Mouse (Mus musculus) lung, embryonic 14.5 days (tissue): Measurements from ENCODE around the gene Pfdn4. TPM values are rescaled to one million over a fixed set of nuclear protein-coding genes. Genes with fewer than 3 reads are reported as not detected.
A peak's percentile ranks its signal among the peaks of the same experiment; 100 is the strongest.

ENCODE experiments used
- ATAC-seq: fragments of 200-750 bp; cut with Nextera tagmentation; 2 replicates; pipeline ENCODE4 v1.8.0; 2017; ENCODE audit warnings: mild to moderate bottlenecking, moderate TSS enrichment, moderate library complexity; ENCODE audit not compliant: insufficient read depth
- DNase-seq: peaks from one replicate; pipeline ENCODE4 v3.0.0-alpha.2; 2015
- H3K27ac ChIP-seq: fragments of 300-500 bp; sonication (generic); 2 replicates; pipeline ENCODE4 v1.5.1; 2014; ENCODE audit warnings: low read depth, mild to moderate bottlenecking, moderate library complexity
- H3K27me3 ChIP-seq: fragments of 300-500 bp; sonication (generic); 2 replicates; pipeline ENCODE4 v1.6.1; 2014; ENCODE audit warnings: low read length, control low read depth; ENCODE audit not compliant: insufficient read depth
- H3K36me3 ChIP-seq: fragments of 300-500 bp; sonication (generic); 2 replicates; pipeline ENCODE4 v1.6.1; 2014; ENCODE audit warnings: control low read depth; ENCODE audit not compliant: insufficient read depth
- H3K4me1 ChIP-seq: fragments of 300-500 bp; sonication (generic); 2 replicates; pipeline ENCODE4 v1.6.1; 2014; ENCODE audit warnings: antibody characterized with exemption, control low read depth; ENCODE audit not compliant: insufficient read depth
- H3K4me2 ChIP-seq: fragments of 300-500 bp; sonication (generic); 2 replicates; pipeline ENCODE4 v1.6.1; 2014; ENCODE audit warnings: mild to moderate bottlenecking
- H3K4me3 ChIP-seq: fragments of 300-500 bp; sonication (generic); 2 replicates; pipeline ENCODE4 v1.5.1; 2014; ENCODE audit warnings: low read depth, low read length
- H3K9ac ChIP-seq: fragments of 300-500 bp; sonication (generic); 2 replicates; pipeline ENCODE4 v1.6.1; 2014
- H3K9me3 ChIP-seq: fragments of 300-500 bp; sonication (generic); 2 replicates; pipeline ENCODE4 v1.6.1; 2016; ENCODE audit warnings: low read depth, low read length, control low read depth
- CTCF ChIP-seq: IDR thresholded peaks from 2 replicates; pipeline ENCODE4 v1.5.1; 2016; ENCODE audit warnings: antibody characterized with exemption, low read depth
- WGBS: fragments of 180-500 bp; shearing (Covaris S2); extraction: QIAGEN DNeasy Blood & Tissue Kit; methylation state at CpG from one replicate; pipeline ENCODE4 v1.1.7; 2014; 5-methylcytosine and 5-hydroxymethylcytosine counted together
- polyA plus RNA-seq: library from polyadenylated mRNA; unstranded; fragments of >200 nt; fragmentation: Nextera tagmentation; extraction: Ambion mirVana; gene quantifications from 2 replicates; pipeline ENCODE4 v1.2.1, GENCODE M21; 2014

Gene Pfdn4
- polyA plus RNA-seq, 1 experiment from 2014 or later: 78.5 TPM

- H3K4me2 ChIP-seq: no peak overlapping the region
- no peaks in the 10 kb centered on the region for H3K27me3 ChIP-seq
- no peak overlapping the region for H3K4me3 ChIP-seq
- H3K4me1 ChIP-seq: no peaks in the 10 kb centered on the region
- no peaks in the 10 kb centered on the region for H3K36me3 ChIP-seq
- WGBS: 89% methylated on average over 11 of the region's 11 CpGs
- TF ChIP-seq CTCF: no peak
- no peak overlapping the region for H3K27ac ChIP-seq
- no peak for ATAC-seq
- no peak overlapping the region for H3K9ac ChIP-seq
- H3K9me3 ChIP-seq: no peaks in the 10 kb centered on the region
- DNase-seq: no peak
Measured at GRCm38 (mm10) chr2:170534803-170535174, 38.6 kb downstream of the Pfdn4 start.

- Histone ChIP-seq H3K4me2 (no peak overlapping the region), H3K27me3 (no peaks in the 10 kb centered on the region), H3K4me1 (no peaks in the 10 kb centered on the region), H3K27ac (no peak overlapping the region), H3K9me3 (no peaks in the 10 kb centered on the region), H3K9ac (no peak overlapping the region), H3K36me3 (no peaks in the 10 kb centered on the region), H3K4me3 (no peak overlapping the region)
- ATAC-seq: no peak
- DNase-seq: no peak
- TF ChIP-seq CTCF: no peak
Measured at GRCm38 (mm10) chr2:170535841-170536240, 39.6 kb downstream of the Pfdn4 start.

- ATAC-seq: no peak
- 78% methylated on average over 9 of the region's 9 CpGs for WGBS
Measured at GRCm38 (mm10) chr2:170539211-170539610, 43.0 kb downstream of the Pfdn4 start.

GRCm38 (mm10) chr2:170543625-170544024, 47.4 kb downstream of the Pfdn4 start:
- H3K9me3 ChIP-seq: no peaks in the 10 kb centered on the region
- no peak overlapping the region for H3K4me3 ChIP-seq
- TF ChIP-seq CTCF: no peak
- ATAC-seq (peak; percentile 63; the same call in 1 of the 2 replicates), DNase-seq (no peak)
- H3K36me3 ChIP-seq: no peaks in the 10 kb centered on the region
- no peak overlapping the region for H3K27ac ChIP-seq
- no peak overlapping the region for H3K4me2 ChIP-seq
- H3K9ac ChIP-seq: no peak overlapping the region
- H3K4me1 ChIP-seq: peaks cover 7% of the 10 kb centered on the region
- 65% methylated on average over 5 of the region's 5 CpGs for WGBS
- H3K27me3 ChIP-seq: no peaks in the 10 kb centered on the region

More at GRCm38 (mm10) chr2:170539211-170539610, 43.0 kb downstream of the Pfdn4 start:
- H3K27ac ChIP-seq: no peak overlapping the region
- H3K4me3 ChIP-seq: no peak overlapping the region
- H3K4me2 ChIP-seq: no peak overlapping the region
- H3K4me1 ChIP-seq: no peaks in the 10 kb centered on the region
- no peaks in the 10 kb centered on the region for H3K9me3 ChIP-seq
- H3K9ac ChIP-seq: no peak overlapping the region
- no peaks in the 10 kb centered on the region for H3K36me3 ChIP-seq
- TF ChIP-seq CTCF: no peak
- H3K27me3 ChIP-seq: no peaks in the 10 kb centered on the region
- DNase-seq: no peak

GRCm38 (mm10) chr2:170544159-170544558, 47.9 kb downstream of the Pfdn4 start:
- Histone ChIP-seq H3K4me2 (no peak overlapping the region), H3K9ac (no peak overlapping the region), H3K27me3 (no peaks in the 10 kb centered on the region), H3K36me3 (no peaks in the 10 kb centered on the region), H3K27ac (no peak overlapping the region), H3K4me1 (peaks cover 7% of the 10 kb centered on the region), H3K4me3 (no peak overlapping the region), H3K9me3 (no peaks in the 10 kb centered on the region)
- no peak for DNase-seq
- TF ChIP-seq CTCF: no peak
- WGBS: 81% methylated on average over 3 of the region's 3 CpGs
- ATAC-seq: no peak

GRCm38 (mm10) chr2:170544950-170545349, 48.7 kb downstream of the Pfdn4 start:
- WGBS: 78% methylated on average over 7 of the region's 7 CpGs
- no peak for DNase-seq
- Histone ChIP-seq H3K9me3 (no peaks in the 10 kb centered on the region), H3K4me2 (no peak overlapping the region), H3K4me3 (no peak overlapping the region), H3K27ac (no peak overlapping the region), H3K27me3 (no peaks in the 10 kb centered on the region), H3K9ac (no peak overlapping the region), H3K4me1 (peaks cover 13% of the 10 kb centered on the region), H3K36me3 (no peaks in the 10 kb centered on the region)
- no peak for ATAC-seq
- TF ChIP-seq CTCF: no peak

- no peak overlapping the region for H3K4me2 ChIP-seq
- no peak for ATAC-seq
- peak; percentile 43 for DNase-seq
- no peak overlapping the region for H3K9ac ChIP-seq
- no peaks in the 10 kb centered on the region for H3K36me3 ChIP-seq
- 28% methylated on average over 4 of the region's 4 CpGs for WGBS
- H3K4me1 ChIP-seq: peaks cover 13% of the 10 kb centered on the region
- no peak for TF ChIP-seq CTCF
- H3K27me3 ChIP-seq: no peaks in the 10 kb centered on the region
- H3K9me3 ChIP-seq: no peaks in the 10 kb centered on the region
- no peak overlapping the region for H3K4me3 ChIP-seq
- no peak overlapping the region for H3K27ac ChIP-seq
Measured at GRCm38 (mm10) chr2:170545745-170546144, 49.5 kb downstream of the Pfdn4 start.

- no peak for TF ChIP-seq CTCF
- H3K4me2 ChIP-seq: no peak overlapping the region
Measured at GRCm38 (mm10) chr2:170547526-170547925, 51.3 kb downstream of the Pfdn4 start.

More at GRCm38 (mm10) chr2:170547526-170547925, 51.3 kb downstream of the Pfdn4 start:
- Histone ChIP-seq H3K36me3 (no peaks in the 10 kb centered on the region), H3K9ac (no peak overlapping the region), H3K4me1 (peaks cover 13% of the 10 kb centered on the region), H3K4me3 (no peak overlapping the region), H3K9me3 (no peaks in the 10 kb centered on the region), H3K27me3 (no peaks in the 10 kb centered on the region), H3K27ac (no peak overlapping the region)
- WGBS: 38% methylated on average over 6 of the region's 6 CpGs
- ATAC-seq: no peak
- DNase-seq: no peak
